Mouse (Mus musculus) T-helper 2 cell (primary cell): ENCODE measurements around the gene Gm28360.
"Not testable (repeated sequence)": the region's sequence is repeated elsewhere in the genome, so short reads cannot be mapped to it uniquely, and the experiment has no call there.

Source experiments
- in situ Hi-C: fragments of 300-600 bp; cut with MboI, MseI; formaldehyde crosslinking; loops from one replicate; pipeline ENCODE4 v1.15.1; 2025; ENCODE audit warnings: high pct_unique_total_duplicates

Gm28360 gene

GRCm38 (mm10) chr1:117829781-117830180 lies at the start of gene Gm28360:
Gene Gm28360, plus strand, starts transcription at chr1:117830081.
- in situ Hi-C loops: loop anchor here (5.0 kb wide), 1 partner anchor 198 kb away; no protein-coding TSS in a partner anchor

GRCm38 (mm10) chr1:117780833-117781232 lies 49.0 kb upstream of the Gm28360 start, which contains the start of gene B020011L13Rik:
Gene B020011L13Rik, plus strand, starts transcription at chr1:117781133.
- in situ Hi-C loops: not testable (repeated sequence)

- in situ Hi-C loops: not testable (repeated sequence)
These were observed 13.6 kb upstream of the Gm28360 start for GRCm38 (mm10) chr1:117816271-117816670.

GRCm38 (mm10) chr1:117851718-117852117 lies 21.8 kb downstream of the Gm28360 start:
- in situ Hi-C loops: not testable (repeated sequence)
